Mouse (Mus musculus) brown adipose tissue, adult 24 weeks (tissue): ENCODE measurements around the gene Tanc1. TPM values are rescaled to one million over a fixed set of nuclear protein-coding genes. Genes with fewer than 3 reads are reported as not detected.
A peak's percentile ranks its signal among the peaks of the same experiment; 100 is the strongest.

Experiments
- H3K27ac ChIP-seq: fragments of 200-500 bp; replicated peaks from 2 replicates; pipeline ENCODE4 v1.5.1; 2012; ENCODE audit warnings: low read depth, mild to moderate bottlenecking, low read length
- H3K4me1 ChIP-seq: fragments of 200-500 bp; 2 replicates; pipeline ENCODE4 v1.6.1; 2012; ENCODE audit warnings: low read length, mixed read lengths; ENCODE audit not compliant: control insufficient read depth, insufficient read depth, insufficient read length
- H3K4me3 ChIP-seq: fragments of 200-500 bp; 2 replicates; pipeline ENCODE4 v1.5.1; 2012; ENCODE audit warnings: low read depth, mild to moderate bottlenecking, low read length, moderate library complexity; ENCODE audit not compliant: insufficient read depth
- polyA plus RNA-seq: library from polyadenylated mRNA; stranded (reverse); fragments of >200 nt; gene quantifications from 2 replicates; pipeline ENCODE4 v1.2.4, GENCODE M21; 2012; ENCODE audit not compliant: missing spikeins, insufficient read depth, insufficient read length

Gene Tanc1
- polyA plus RNA-seq, 1 experiment, result 9.7 TPM

DNA sequence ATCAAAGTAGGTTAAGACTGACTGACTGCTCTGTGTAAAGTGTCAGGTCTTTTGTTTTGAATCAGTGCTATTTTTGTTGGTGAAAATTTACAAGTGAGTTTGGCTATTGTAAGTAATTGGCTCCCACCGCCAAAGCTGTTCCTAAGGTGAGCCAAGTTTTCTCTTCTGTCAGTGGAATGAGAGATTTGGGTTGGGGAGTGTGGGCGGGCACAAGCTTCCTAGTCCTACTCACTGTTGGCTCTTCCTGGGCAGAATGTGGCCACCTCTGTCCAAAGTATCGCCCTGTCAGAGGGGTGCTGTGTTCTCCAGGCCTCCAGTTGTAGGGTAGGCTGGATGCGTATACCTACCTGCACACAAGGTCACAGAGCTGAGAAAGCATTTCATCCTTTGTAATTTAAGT lies 213.5 kb downstream of the Tanc1 start:
- H3K4me3 ChIP-seq, result no peak overlapping the region
- peaks cover 21% of the 10 kb centered on the region for H3K4me1 ChIP-seq
- H3K27ac ChIP-seq, result peak overlapping the region; percentile 18

DNA sequence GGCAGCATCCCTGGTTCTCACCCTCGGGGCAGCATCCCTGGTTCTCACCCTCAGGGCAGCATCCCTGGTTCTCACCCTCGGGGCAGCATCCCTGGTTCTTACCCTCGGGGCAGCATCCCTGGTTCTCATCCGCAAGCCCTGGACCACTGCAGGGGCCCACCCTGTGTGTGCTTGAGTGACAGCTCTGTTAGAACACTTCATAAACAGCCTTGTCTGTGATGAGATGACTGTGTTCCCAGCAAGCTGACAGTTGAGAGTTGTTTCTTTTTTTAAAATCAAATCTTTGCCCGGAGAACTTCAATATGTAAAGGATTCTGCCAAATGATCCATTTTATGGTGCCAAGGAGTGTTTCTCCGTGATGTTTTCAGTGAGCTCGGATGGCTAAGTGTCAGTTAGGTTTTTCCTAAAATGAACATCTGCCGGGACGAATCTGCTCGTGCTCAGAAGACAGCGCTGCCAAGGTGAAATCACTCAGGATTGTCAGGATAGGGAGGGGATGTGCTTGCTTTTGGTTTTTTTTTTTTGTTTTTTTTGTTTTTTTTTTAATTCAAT lies 216.3 kb downstream of the Tanc1 start:
- peaks cover 29% of the 10 kb centered on the region for H3K4me1 ChIP-seq
- H3K4me3 ChIP-seq, result no peak overlapping the region
- H3K27ac ChIP-seq, result peak overlapping the region; percentile 84

- H3K4me1 ChIP-seq, result peaks cover 29% of the 10 kb centered on the region
- H3K27ac ChIP-seq, result peak overlapping the region; percentile 84
- no peak overlapping the region for H3K4me3 ChIP-seq
Observed at GRCm38 (mm10) chr2:59828777-59829508, 217.1 kb downstream of the Tanc1 start.

- Histone ChIP-seq H3K4me1 (peaks cover 24% of the 10 kb centered on the region), H3K4me3 (no peak overlapping the region), H3K27ac (peak overlapping the region; percentile 84)
Observed at GRCm38 (mm10) chr2:59829718-59830117, 217.9 kb downstream of the Tanc1 start.

GRCm38 (mm10) chr2:59830151-59830550 lies 218.3 kb downstream of the Tanc1 start:
- Histone ChIP-seq H3K4me3 (no peak overlapping the region), H3K4me1 (peaks cover 24% of the 10 kb centered on the region), H3K27ac (peak overlapping the region; percentile 84)

DNA sequence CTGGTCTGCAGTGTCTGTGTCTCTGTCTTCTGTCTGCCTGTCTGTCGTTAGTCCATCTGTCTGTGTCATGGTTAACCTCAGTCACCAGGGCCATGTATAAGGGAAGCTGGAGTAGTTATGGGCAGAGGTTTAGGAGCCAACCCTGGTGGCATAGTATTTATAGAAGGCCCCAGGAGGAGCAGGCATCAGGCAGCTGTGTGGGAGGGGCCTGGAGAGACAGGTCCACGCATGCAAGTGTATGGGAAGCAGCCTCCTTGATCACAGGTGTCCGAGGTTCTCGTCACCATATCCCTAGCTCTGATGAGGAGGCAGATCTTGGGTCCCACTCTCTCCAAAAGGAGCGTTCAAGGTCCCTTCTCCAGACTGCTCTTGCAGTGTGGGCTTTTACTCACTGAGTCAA lies 219.1 kb downstream of the Tanc1 start:
- Histone ChIP-seq H3K27ac (peak overlapping the region; percentile 84), H3K4me3 (no peak overlapping the region), H3K4me1 (peaks cover 24% of the 10 kb centered on the region)

DNA sequence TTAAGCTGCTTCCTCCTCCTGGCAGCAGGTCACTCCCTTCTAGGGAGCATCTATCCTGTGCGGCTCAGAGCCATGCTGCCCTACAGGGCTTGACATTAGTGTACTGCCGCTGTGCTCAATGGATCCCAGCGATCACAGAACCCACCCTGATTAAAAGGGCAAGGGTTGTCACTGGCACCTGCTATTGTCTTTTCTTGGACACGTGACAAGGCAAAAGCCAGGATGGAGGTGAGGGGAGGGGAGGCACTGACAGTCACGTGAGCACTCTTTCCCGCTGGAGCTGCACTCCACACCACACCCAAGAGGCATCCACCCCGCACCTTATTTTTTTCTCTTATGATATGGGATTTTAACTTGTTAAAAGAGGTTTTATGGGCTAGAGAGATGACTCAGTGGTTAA lies 220.0 kb downstream of the Tanc1 start:
- Histone ChIP-seq H3K27ac (peak overlapping the region; percentile 84), H3K4me1 (peaks cover 24% of the 10 kb centered on the region), H3K4me3 (no peak overlapping the region)

DNA sequence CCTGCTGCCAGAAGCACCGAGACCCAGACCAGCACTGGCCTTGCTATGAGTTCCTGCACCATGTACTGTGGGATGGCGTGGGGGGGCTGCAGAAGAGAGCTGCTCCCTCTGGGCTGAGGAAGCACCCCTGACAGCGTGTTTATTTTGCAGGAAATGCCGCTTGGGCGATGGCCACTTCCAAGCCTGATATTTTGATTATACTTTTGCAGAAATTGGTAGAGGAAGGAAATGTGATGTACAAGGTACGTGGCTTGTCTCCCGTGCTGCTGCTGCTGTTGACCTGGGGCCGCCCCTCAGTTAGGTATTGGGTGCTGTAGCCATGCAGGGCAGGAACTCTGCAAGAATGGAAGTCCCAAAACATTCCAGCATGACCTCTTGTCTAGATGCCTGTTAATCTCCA lies 227.0 kb downstream of the Tanc1 start:
- Histone ChIP-seq H3K4me3 (no peak overlapping the region), H3K4me1 (peaks cover 16% of the 10 kb centered on the region), H3K27ac (peak overlapping the region; percentile 94)

GRCm38 (mm10) chr2:59839755-59840154 lies 227.9 kb downstream of the Tanc1 start:
- peaks cover 16% of the 10 kb centered on the region for H3K4me1 ChIP-seq
- H3K4me3 ChIP-seq, result no peak overlapping the region
- peak overlapping the region; percentile 94 for H3K27ac ChIP-seq

GRCm38 (mm10) chr2:59840191-59840590 lies 228.3 kb downstream of the Tanc1 start:
- H3K4me3 ChIP-seq, result no peak overlapping the region
- H3K27ac ChIP-seq, result peak overlapping the region; percentile 94
- H3K4me1 ChIP-seq, result peaks cover 16% of the 10 kb centered on the region

DNA sequence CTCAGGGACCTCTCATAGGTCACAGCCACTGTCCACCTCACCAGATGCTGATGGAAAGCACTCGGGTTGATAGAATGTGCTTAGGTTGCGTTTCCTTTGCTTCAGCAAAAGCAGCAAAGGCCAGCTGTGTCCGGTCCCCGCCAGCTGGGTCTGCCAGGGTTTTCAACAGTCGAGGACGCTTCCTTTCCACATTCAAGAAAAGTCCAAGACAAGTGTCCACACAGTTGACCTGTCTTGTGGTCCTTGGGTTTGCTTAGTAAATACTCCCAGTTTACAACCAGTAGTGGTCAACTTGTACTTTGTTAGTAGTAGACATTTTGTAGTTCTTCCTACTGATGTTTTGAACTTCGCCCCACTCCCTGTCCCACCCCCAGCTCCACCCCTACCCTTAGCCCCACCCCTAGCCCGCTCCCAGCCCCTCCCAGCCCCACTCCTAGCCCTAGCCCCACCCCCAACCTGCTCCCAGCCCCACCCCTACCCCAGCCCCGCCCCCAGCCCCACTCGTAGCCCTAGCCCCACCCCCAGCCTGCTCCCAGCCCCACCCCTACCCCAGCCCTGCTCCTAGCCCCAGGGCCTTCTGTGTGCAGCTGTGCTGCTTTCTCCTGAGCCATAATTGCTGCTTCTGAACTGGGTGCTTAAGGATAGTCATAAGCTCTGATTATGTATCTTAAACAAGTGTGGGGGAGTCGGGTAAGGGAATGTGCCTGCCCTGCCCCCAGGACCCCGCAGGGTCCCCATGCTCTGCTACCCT lies 229.5 kb downstream of the Tanc1 start:
- H3K27ac ChIP-seq, result peak overlapping the region; percentile 93
- peaks cover 16% of the 10 kb centered on the region for H3K4me1 ChIP-seq
- peak overlapping the region; percentile 25; the same call in 1 of the 2 replicates for H3K4me3 ChIP-seq

DNA sequence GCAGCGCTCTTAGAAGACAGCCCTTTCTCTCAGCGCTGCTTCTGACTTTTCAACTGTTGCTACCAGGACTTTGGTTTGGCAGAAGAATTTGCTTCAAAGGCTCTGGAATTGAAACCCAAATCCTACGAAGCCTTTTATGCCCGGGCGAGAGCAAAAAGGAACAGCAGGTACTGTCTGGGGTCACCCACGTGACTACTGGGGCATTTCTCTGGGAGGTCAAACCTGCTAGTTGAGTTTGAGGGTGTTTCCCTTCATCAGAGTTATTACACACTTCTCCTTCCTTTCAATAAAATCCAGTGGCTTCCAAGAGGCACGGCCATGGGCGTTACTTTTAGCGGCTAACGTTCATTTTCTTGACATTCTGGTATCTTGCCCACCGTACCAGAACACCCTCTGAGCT lies 230.1 kb downstream of the Tanc1 start:
- H3K4me3 ChIP-seq, result peak overlapping the region; percentile 25; the same call in 1 of the 2 replicates
- H3K27ac ChIP-seq, result peak overlapping the region; percentile 81
- peaks cover 16% of the 10 kb centered on the region for H3K4me1 ChIP-seq

DNA sequence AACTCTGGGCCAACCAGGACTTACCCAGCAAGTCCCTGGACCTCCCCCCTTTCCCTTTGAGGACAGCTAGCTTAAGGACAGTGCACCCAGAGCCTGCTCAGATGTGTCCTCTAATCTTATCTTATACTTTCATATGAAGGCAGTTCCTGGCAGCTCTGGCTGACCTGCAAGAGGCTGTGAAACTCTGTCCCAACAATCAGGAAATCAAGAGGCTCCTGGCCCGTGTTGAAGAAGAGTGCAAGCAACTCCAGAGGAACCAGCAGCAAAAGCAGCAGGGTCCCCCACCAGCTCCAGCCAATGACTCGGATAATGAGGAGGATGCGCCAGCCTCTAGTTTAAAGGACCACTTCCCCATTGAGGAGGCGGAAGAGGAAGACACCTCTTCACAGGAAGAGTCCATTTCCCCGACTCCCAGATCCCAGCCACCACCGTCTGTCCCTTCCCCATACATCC lies 230.7 kb downstream of the Tanc1 start:
- H3K4me1 ChIP-seq, result peaks cover 16% of the 10 kb centered on the region
- peak overlapping the region; percentile 81 for H3K27ac ChIP-seq

GRCm38 (mm10) chr2:59843156-59843555 lies 231.3 kb downstream of the Tanc1 start:
- Histone ChIP-seq H3K4me1 (peaks cover 13% of the 10 kb centered on the region), H3K4me3 (no peak overlapping the region), H3K27ac (peak overlapping the region; percentile 81; the same call in 1 of the 2 replicates)

More for the DNA sequence above, 230.7 kb downstream of the Tanc1 start:
- H3K4me3 ChIP-seq, result 0 out of 2 replicates have a peak overlapping the region, but pooled peaks have one; percentile 3

- Histone ChIP-seq H3K4me3 (no peak overlapping the region), H3K4me1 (peaks cover 8% of the 10 kb centered on the region), H3K27ac (no peak overlapping the region)
Observed at GRCm38 (mm10) chr2:59843848-59844247, 232.0 kb downstream of the Tanc1 start.
